Mouse (Mus musculus): ENCODE measurements at regions not wholly inside any gene's neighbourhood (a gene's known extent, or its start where the extent isn't known, plus 50 kb on each side); places are given as distances from the start of the nearest gene placed in this dataset.
A peak's percentile ranks its signal among the peaks of the same experiment; 100 is the strongest.

GRCm38 (mm10) chr14:73891451-73891850, 230.4 kb downstream of the Gm21750 start:
- no peak for TF ChIP-seq CTCF (IDR thresholded peaks at IDR 0.05; ENCODE audit: low read depth)
- Histone ChIP-seq H3K9ac (ENCODE audit: low read depth, low read length) (no peak overlapping the region), H3K4me1 (replicated peaks; ENCODE audit: insufficient read depth, low read length) (no peaks in the 10 kb centered on the region), H3K36me3 (ENCODE audit: insufficient read depth, low read length) (no peaks in the 10 kb centered on the region), H3K4me3 (replicated peaks; ENCODE audit: low read depth, low read length) (no peak overlapping the region), H3K9me3 (replicated peaks; ENCODE audit: low read length) (no peaks in the 10 kb centered on the region), H3K27ac (no peak overlapping the region), H3K4me2 (ENCODE audit: low read length) (no peak overlapping the region), H3K27me3 (ENCODE audit: insufficient read depth, low read length) (no peaks in the 10 kb centered on the region)
- DNase-seq (ENCODE audit: low spot score) (no peak), ATAC-seq (replicated peaks; ENCODE audit: low FRiP score, low read depth) (no peak)
- 81% methylated on average over 2 of the region's 2 CpGs for WGBS

GRCm38 (mm10) chr14:73894844-73895243, 233.8 kb downstream of the Gm21750 start:
- TF ChIP-seq CTCF (IDR thresholded peaks at IDR 0.05; ENCODE audit: low read depth) = no peak

GRCm38 (mm10) chr14:73895266-73895665, 234.2 kb downstream of the Gm21750 start:
- Histone ChIP-seq H3K9me3 (replicated peaks; ENCODE audit: low read length) (no peaks in the 10 kb centered on the region), H3K27ac (no peak overlapping the region), H3K9ac (ENCODE audit: low read depth, low read length) (no peak overlapping the region), H3K4me3 (replicated peaks; ENCODE audit: low read depth, low read length) (no peak overlapping the region), H3K4me2 (ENCODE audit: low read length) (no peak overlapping the region), H3K4me1 (replicated peaks; ENCODE audit: insufficient read depth, low read length) (no peaks in the 10 kb centered on the region), H3K36me3 (ENCODE audit: insufficient read depth, low read length) (no peaks in the 10 kb centered on the region), H3K27me3 (ENCODE audit: insufficient read depth, low read length) (no peaks in the 10 kb centered on the region)
- DNase-seq (ENCODE audit: low spot score) = peak; percentile 14
- no peak for TF ChIP-seq CTCF (IDR thresholded peaks at IDR 0.05; ENCODE audit: low read depth)
- no peak for ATAC-seq (replicated peaks; ENCODE audit: low FRiP score, low read depth)
- 63% methylated on average over 3 of the region's 3 CpGs for WGBS

More at GRCm38 (mm10) chr14:73894844-73895243, 233.8 kb downstream of the Gm21750 start:
- DNase-seq (ENCODE audit: low spot score) = no peak
- no peaks in the 10 kb centered on the region for H3K36me3 ChIP-seq (ENCODE audit: insufficient read depth, low read length)
- no peak overlapping the region for H3K9ac ChIP-seq (ENCODE audit: low read depth, low read length)
- H3K9me3 ChIP-seq (replicated peaks; ENCODE audit: low read length) = no peaks in the 10 kb centered on the region
- H3K27me3 ChIP-seq (ENCODE audit: insufficient read depth, low read length) = no peaks in the 10 kb centered on the region
- no peak for ATAC-seq (replicated peaks; ENCODE audit: low FRiP score, low read depth)
- no peaks in the 10 kb centered on the region for H3K4me1 ChIP-seq (replicated peaks; ENCODE audit: insufficient read depth, low read length)
- 73% methylated on average over 2 of the region's 2 CpGs for WGBS
- H3K4me3 ChIP-seq (replicated peaks; ENCODE audit: low read depth, low read length) = no peak overlapping the region
- H3K4me2 ChIP-seq (ENCODE audit: low read length) = no peak overlapping the region
- H3K27ac ChIP-seq = no peak overlapping the region

GRCm38 (mm10) chr14:73899078-73899477, 238.1 kb downstream of the Gm21750 start:
- no peak for TF ChIP-seq CTCF (IDR thresholded peaks at IDR 0.05; ENCODE audit: low read depth)
- ATAC-seq (replicated peaks; ENCODE audit: low FRiP score, low read depth) = no peak

DNA sequence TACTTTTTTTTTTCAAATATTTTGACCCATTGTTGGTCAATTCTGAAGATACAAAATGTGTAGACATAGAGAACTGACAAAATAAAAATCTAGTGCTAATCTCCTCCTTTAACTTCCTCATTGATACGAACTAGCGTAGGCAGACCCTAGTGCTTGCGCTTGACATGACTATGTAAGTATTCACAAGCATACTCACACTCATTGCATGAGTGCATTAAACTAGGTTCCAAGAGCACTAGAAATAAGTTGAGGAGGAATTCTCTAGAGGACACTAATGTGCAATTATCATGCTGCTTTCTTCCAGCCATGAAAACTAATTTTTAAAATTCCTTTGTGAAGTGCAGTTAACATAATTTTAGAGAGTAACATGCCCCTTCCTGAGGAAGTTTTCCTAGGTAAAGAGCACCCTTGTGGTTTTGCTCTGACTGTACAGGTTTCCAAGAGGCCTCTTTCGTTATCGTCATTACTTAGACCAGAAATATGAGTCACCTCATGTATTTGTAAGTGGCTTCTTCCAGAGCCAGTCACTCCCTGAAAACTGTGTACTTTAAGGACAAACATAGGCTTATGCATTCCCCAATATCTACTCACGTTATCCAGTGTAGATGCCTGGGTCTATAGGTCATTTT, 241.2 kb downstream of the Gm21750 start:
- H3K27me3 ChIP-seq (ENCODE audit: insufficient read depth, low read length) = no peaks in the 10 kb centered on the region
- H3K4me2 ChIP-seq (ENCODE audit: low read length) = no peak overlapping the region
- 90% methylated on average over 6 of the region's 6 CpGs for WGBS
- no peak for DNase-seq (ENCODE audit: low spot score)
- no peaks in the 10 kb centered on the region for H3K9me3 ChIP-seq (replicated peaks; ENCODE audit: low read length)
- H3K4me3 ChIP-seq (replicated peaks; ENCODE audit: low read depth, low read length) = no peak overlapping the region
- no peak for TF ChIP-seq CTCF (IDR thresholded peaks at IDR 0.05; ENCODE audit: low read depth)
- H3K4me1 ChIP-seq (replicated peaks; ENCODE audit: insufficient read depth, low read length) = no peaks in the 10 kb centered on the region
- no peak overlapping the region for H3K27ac ChIP-seq
- no peak overlapping the region for H3K9ac ChIP-seq (ENCODE audit: low read depth, low read length)
- ATAC-seq (replicated peaks; ENCODE audit: low FRiP score, low read depth) = no peak
- no peaks in the 10 kb centered on the region for H3K36me3 ChIP-seq (ENCODE audit: insufficient read depth, low read length)

More at GRCm38 (mm10) chr14:73899078-73899477, 238.1 kb downstream of the Gm21750 start:
- Histone ChIP-seq H3K4me3 (replicated peaks; ENCODE audit: low read depth, low read length) (no peak overlapping the region), H3K36me3 (ENCODE audit: insufficient read depth, low read length) (no peaks in the 10 kb centered on the region), H3K9ac (ENCODE audit: low read depth, low read length) (no peak overlapping the region), H3K27ac (no peak overlapping the region), H3K27me3 (ENCODE audit: insufficient read depth, low read length) (no peaks in the 10 kb centered on the region), H3K4me1 (replicated peaks; ENCODE audit: insufficient read depth, low read length) (no peaks in the 10 kb centered on the region), H3K4me2 (ENCODE audit: low read length) (no peak overlapping the region), H3K9me3 (replicated peaks; ENCODE audit: low read length) (no peaks in the 10 kb centered on the region)
- no peak for DNase-seq (ENCODE audit: low spot score)

- H3K27ac ChIP-seq = no peak overlapping the region
- H3K36me3 ChIP-seq (ENCODE audit: insufficient read depth, low read length) = no peaks in the 10 kb centered on the region
- H3K4me1 ChIP-seq (replicated peaks; ENCODE audit: insufficient read depth, low read length) = no peaks in the 10 kb centered on the region
- no peak overlapping the region for H3K4me2 ChIP-seq (ENCODE audit: low read length)
- WGBS = 61% methylated on average over 5 of the region's 5 CpGs
- no peaks in the 10 kb centered on the region for H3K27me3 ChIP-seq (ENCODE audit: insufficient read depth, low read length)
- no peak overlapping the region for H3K9ac ChIP-seq (ENCODE audit: low read depth, low read length)
- H3K4me3 ChIP-seq (replicated peaks; ENCODE audit: low read depth, low read length) = no peak overlapping the region
- no peaks in the 10 kb centered on the region for H3K9me3 ChIP-seq (replicated peaks; ENCODE audit: low read length)
- TF ChIP-seq CTCF (IDR thresholded peaks at IDR 0.05; ENCODE audit: low read depth) = no peak
- DNase-seq (ENCODE audit: low spot score) (peak; percentile 6), ATAC-seq (replicated peaks; ENCODE audit: low FRiP score, low read depth) (no peak)
These were observed 252.9 kb downstream of the Gm21750 start for GRCm38 (mm10) chr14:73913756-73914448.
